Mouse (Mus musculus): Measurements from ENCODE around the gene Crybg2. TPM values are rescaled to one million over a fixed set of nuclear protein-coding genes. Genes with fewer than 3 reads are reported as not detected.

The Crybg2 gene
- total and polyA plus RNA-seq, 3 experiments = 0.65 to 2.3 TPM; not detected in 1

- TF ChIP-seq GATA1 (IDR thresholded peaks at IDR 0.05; ENCODE audit: low read depth, low read length) (no peak), JUND (IDR thresholded peaks at IDR 0.05; ENCODE audit: low read depth, low read length) (no peak)
Observed at GRCm38 (mm10) chr4:134016208-134016607, 44.4 kb upstream of the Crybg2 start (continued).

GRCm38 (mm10) chr4:134016767-134017166 is 43.8 kb upstream of the Crybg2 start:
- H3K27me3 ChIP-seq (ENCODE audit: control insufficient read depth in 1 of 2, insufficient read depth in 2 of 2, low read length in 2 of 2) = no peaks in the 10 kb centered on the region
- no peaks in the 10 kb centered on the region for H3K4me1 ChIP-seq (ENCODE audit: control insufficient read depth in 1 of 2, insufficient read depth in 2 of 2, low read length in 2 of 2)
- TF ChIP-seq RCOR1 (IDR thresholded peaks at IDR 0.05; ENCODE audit: low read depth, low read length) (no peak), MYB (IDR thresholded peaks at IDR 0.05; ENCODE audit: low read depth, low read length) (no peak), JUND (IDR thresholded peaks at IDR 0.05; ENCODE audit: low read depth, low read length) (no peak), MEF2A (IDR thresholded peaks at IDR 0.05; ENCODE audit: extremely low read depth, insufficient replicate concordance, low read depth, low read length, poor library complexity, severe bottlenecking) (no peak), MYC (IDR thresholded peaks at IDR 0.05; ENCODE audit: low read depth, low read length) (no peak), ELF1 (IDR thresholded peaks at IDR 0.05; ENCODE audit: low read depth, low read length) (no peak), CHD1 (IDR thresholded peaks at IDR 0.05; ENCODE audit: low read depth, low read length) (no peak), BHLHE40 (IDR thresholded peaks at IDR 0.05; ENCODE audit: borderline replicate concordance, low read depth, low read length) (no peak), RAD21 (IDR thresholded peaks at IDR 0.05; ENCODE audit: low read depth, low read length) (no peak), NELFE (IDR thresholded peaks at IDR 0.05; ENCODE audit: low read depth, low read length) (no peak), UBTF (IDR thresholded peaks at IDR 0.05; ENCODE audit: borderline replicate concordance, insufficient read depth, low read depth, low read length) (no peak), E2F4 (IDR thresholded peaks at IDR 0.05; ENCODE audit: borderline replicate concordance, low read depth, low read length) (no peak), HCFC1 (IDR thresholded peaks at IDR 0.05; ENCODE audit: low read depth, low read length) (no peak)
- no peak for DNase-seq (ENCODE audit: low read depth, low spot score)
- H3K4me3 ChIP-seq (ENCODE audit: control insufficient read depth in 1 of 2, insufficient read depth in 1 of 2, low read depth in 2 of 2, low read length in 2 of 2) = no peak overlapping the region
- H3K79me2 ChIP-seq (ENCODE audit: control insufficient read depth, insufficient read depth, low read length, poor library complexity) = no peaks in the 10 kb centered on the region
- no peak overlapping the region for H3K27ac ChIP-seq (ENCODE audit: control insufficient read depth, low read depth, low read length)
- no peak overlapping the region for H3K9ac ChIP-seq (ENCODE audit: control insufficient read depth, low read depth, low read length, poor library complexity, severe bottlenecking)
- no peaks in the 10 kb centered on the region for H3K9me3 ChIP-seq (replicated peaks; ENCODE audit: insufficient read depth, low read length)
- no peaks in the 10 kb centered on the region for H3K36me3 ChIP-seq (ENCODE audit: control insufficient read depth in 1 of 2, insufficient read depth in 2 of 2, low read length in 2 of 2)

DNA sequence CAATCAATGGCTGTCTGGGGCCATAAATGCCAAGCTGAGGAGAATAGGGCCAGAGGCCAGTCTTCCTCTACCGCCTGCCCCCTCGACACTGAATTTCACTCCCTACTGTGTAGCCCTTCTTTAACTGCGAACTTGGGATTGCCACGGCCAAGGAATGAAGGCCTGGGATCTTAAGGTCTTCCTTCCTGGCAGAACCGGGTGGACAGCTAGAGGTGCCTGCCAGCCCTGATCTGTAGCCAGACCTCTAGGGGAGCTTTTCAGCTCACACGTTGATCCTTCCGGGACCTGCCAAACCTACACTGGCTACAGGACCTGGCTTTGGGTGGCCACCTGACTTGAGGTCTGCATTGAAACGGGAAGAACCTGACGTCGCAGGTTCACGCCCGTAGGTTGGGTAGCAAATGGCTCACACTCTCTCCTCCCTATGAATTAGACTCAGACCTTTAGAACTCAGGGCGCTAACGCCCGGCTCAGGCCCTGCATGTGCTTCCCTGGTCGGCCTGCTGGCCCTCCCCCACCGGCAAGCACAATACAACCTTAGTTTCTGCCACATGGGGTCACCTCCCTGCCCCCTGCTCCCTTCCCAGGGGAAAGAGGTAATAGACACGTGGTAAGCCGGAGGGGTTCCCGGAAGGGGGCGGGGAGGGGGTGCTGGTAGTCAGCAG is 43.3 kb upstream of the Crybg2 start:
- TF ChIP-seq RCOR1 (IDR thresholded peaks at IDR 0.05; ENCODE audit: low read depth, low read length) (no peak), ELF1 (IDR thresholded peaks at IDR 0.05; ENCODE audit: low read depth, low read length) (no peak), MYB (IDR thresholded peaks at IDR 0.05; ENCODE audit: low read depth, low read length) (no peak), MAX (IDR thresholded peaks at IDR 0.05; ENCODE audit: low read length) (no peak), HCFC1 (IDR thresholded peaks at IDR 0.05; ENCODE audit: low read depth, low read length) (no peak), POLR2A (IDR thresholded peaks at IDR 0.05; ENCODE audit: control insufficient read depth in 1 of 2, insufficient read depth in 1 of 2, low read depth in 1 of 2, low read length in 2 of 2, poor library complexity in 1 of 2) (no peak), BHLHE40 (IDR thresholded peaks at IDR 0.05; ENCODE audit: borderline replicate concordance, low read depth, low read length) (no peak), USF2 (IDR thresholded peaks at IDR 0.05; ENCODE audit: borderline replicate concordance in 1 of 2, insufficient read depth in 1 of 2, low read depth in 1 of 2, low read length in 2 of 2) (no peak), KAT2A (conservative IDR thresholded peaks at IDR 0.05; ENCODE audit: low read depth, low read length) (no peak), NRF1 (IDR thresholded peaks at IDR 0.05; ENCODE audit: insufficient read depth, low read depth, low read length, poor library complexity, severe bottlenecking) (no peak), ETS1 (IDR thresholded peaks at IDR 0.05; ENCODE audit: low read depth, low read length) (no peak), TAL1 (IDR thresholded peaks at IDR 0.05; ENCODE audit: low read length) (no peak), MXI1 (IDR thresholded peaks at IDR 0.05; ENCODE audit: low read depth, low read length) (no peak), POLR2AphosphoS5 (IDR thresholded peaks at IDR 0.05; ENCODE audit: borderline replicate concordance, low read depth, low read length) (no peak)
- Histone ChIP-seq H3K27ac (ENCODE audit: control insufficient read depth, low read depth, low read length) (no peak overlapping the region), H3K9ac (ENCODE audit: control insufficient read depth, low read depth, low read length, poor library complexity, severe bottlenecking) (no peak overlapping the region)

More for the DNA sequence above, 43.3 kb upstream of the Crybg2 start:
- H3K4me1 ChIP-seq (ENCODE audit: control insufficient read depth in 1 of 2, insufficient read depth in 2 of 2, low read length in 2 of 2) = no peaks in the 10 kb centered on the region
- no peak overlapping the region for H3K4me3 ChIP-seq (ENCODE audit: control insufficient read depth in 1 of 2, insufficient read depth in 1 of 2, low read depth in 2 of 2, low read length in 2 of 2)
- H3K27me3 ChIP-seq (ENCODE audit: control insufficient read depth in 1 of 2, insufficient read depth in 2 of 2, low read length in 2 of 2) = no peaks in the 10 kb centered on the region
- DNase-seq (ENCODE audit: low read depth, low spot score) = no peak
- no peaks in the 10 kb centered on the region for H3K9me3 ChIP-seq (replicated peaks; ENCODE audit: insufficient read depth, low read length)
- no peaks in the 10 kb centered on the region for H3K79me2 ChIP-seq (ENCODE audit: control insufficient read depth, insufficient read depth, low read length, poor library complexity)
- no peaks in the 10 kb centered on the region for H3K36me3 ChIP-seq (ENCODE audit: control insufficient read depth in 1 of 2, insufficient read depth in 2 of 2, low read length in 2 of 2)

Data from MEL (cell line).